8 mouse cellular contexts compared by ENCODE assay signal in genomic region chr1:172357550-172357949, GRCm38 (mm10). TPM values are rescaled to one million over a fixed set of nuclear protein-coding genes. Genes with fewer than 3 reads are reported as not detected.
DNase-seq lines count a peak whose midpoint lies in the region; ATAC-seq and TF ChIP-seq lines count a peak whose summit lies in the region.
"Had no signal": no experiment of that assay in that cellular context is flagged by ENCODE, and none has a peak within 500 bp of the region (broad histone marks: within the 10 kb centered on the region; RNA-seq: fewer than 3 reads in every experiment).

No protein-coding gene starts in this region.

- peak; percentile 94 for TF ChIP-seq CTCF in liver, postnatal 0 days (IDR thresholded peaks at IDR 0.05; ENCODE audit: low read depth)

- H3K9ac ChIP-seq in liver, postnatal 0 days (replicated peaks), result no peak overlapping the region
- H3K9ac ChIP-seq: stomach, embryonic 15.5 days had no signal

- peaks cover 65% of the 10 kb centered on the region for H3K27me3 ChIP-seq in embryonic facial prominence, embryonic 10.5 days (replicated peaks; ENCODE audit: low read depth, poor library complexity, severe bottlenecking)
- peaks cover 32% of the 10 kb centered on the region for H3K27me3 ChIP-seq in hindbrain, embryonic 10.5 days (ENCODE audit: insufficient read depth, poor library complexity, severe bottlenecking)
- H3K27me3 ChIP-seq in liver, postnatal 0 days (ENCODE audit: insufficient read depth, low read length), result no peaks in the 10 kb centered on the region

- 0 out of 2 replicates have a peak, but pooled peaks have one; percentile 63 for ATAC-seq in liver, postnatal 0 days

- no peak overlapping the region for H3K4me2 ChIP-seq in liver, postnatal 0 days (ENCODE audit: low read depth, low read length)
- H3K4me2 ChIP-seq: stomach, embryonic 15.5 days had no signal

- peaks cover 18% of the 10 kb centered on the region for H3K4me1 ChIP-seq in embryonic facial prominence, embryonic 10.5 days
- H3K4me1 ChIP-seq in hindbrain, embryonic 10.5 days (replicated peaks), result peaks cover 55% of the 10 kb centered on the region
- H3K4me1 ChIP-seq in liver, postnatal 0 days (ENCODE audit: insufficient read depth), result no peaks in the 10 kb centered on the region; the same call in 1 of the 2 replicates
- H3K4me1 ChIP-seq: stomach, embryonic 15.5 days had no signal

- TF ChIP-seq EP300 in liver, postnatal 0 days (IDR thresholded peaks at IDR 0.05; ENCODE audit: low read depth), result no peak

- no peak overlapping the region for H3K4me3 ChIP-seq in embryonic facial prominence, embryonic 10.5 days
- H3K4me3 ChIP-seq in hindbrain, embryonic 10.5 days, result no peak overlapping the region
- no peak overlapping the region for H3K4me3 ChIP-seq in liver, postnatal 0 days (ENCODE audit: low read depth, low read length)
- H3K4me3 ChIP-seq: stomach, embryonic 15.5 days had no signal

- 0% methylated on average over 1 of the region's 1 CpGs for WGBS in embryonic facial prominence, embryonic 10.5 days
- WGBS in hindbrain, embryonic 10.5 days, result 6% methylated on average over 1 of the region's 1 CpGs
- 0% methylated on average over 1 of the region's 1 CpGs for whole genome bisulfite sequencing in liver, postnatal 0 days (ENCODE audit: insufficient replicate concordance)

- no peaks in the 10 kb centered on the region for H3K36me3 ChIP-seq in embryonic facial prominence, embryonic 10.5 days (replicated peaks)
- H3K36me3 ChIP-seq in hindbrain, embryonic 10.5 days, result no peaks in the 10 kb centered on the region
- no peaks in the 10 kb centered on the region for H3K36me3 ChIP-seq in liver, postnatal 0 days (replicated peaks; ENCODE audit: insufficient read depth, low read length)
- H3K36me3 ChIP-seq: stomach, embryonic 15.5 days had no signal

- no peaks in the 10 kb centered on the region for H3K9me3 ChIP-seq in embryonic facial prominence, embryonic 10.5 days
- H3K9me3 ChIP-seq in hindbrain, embryonic 10.5 days, result no peaks in the 10 kb centered on the region
- no peaks in the 10 kb centered on the region for H3K9me3 ChIP-seq in liver, postnatal 0 days (ENCODE audit: low read length)
- H3K9me3 ChIP-seq: stomach, embryonic 15.5 days had no signal

- no peak overlapping the region for H3K27ac ChIP-seq in embryonic facial prominence, embryonic 10.5 days (replicated peaks)
- no peak overlapping the region for H3K27ac ChIP-seq in hindbrain, embryonic 10.5 days
- no peak overlapping the region for H3K27ac ChIP-seq in liver, postnatal 0 days (ENCODE audit: low read depth)
- H3K27ac ChIP-seq: stomach, embryonic 15.5 days had no signal

- peak; percentile 35 to 45 for DNase-seq in urinary bladder, adult 18-20 months (ENCODE audit: low spot score in 2 of 2)
- no peak for DNase-seq in urinary bladder, postnatal 10 days (ENCODE audit: low spot score)
- DNase-seq in adrenal gland, postnatal 25 days, result peak; percentile 76
- DNase-seq in embryonic facial prominence, embryonic 10.5 days (ENCODE audit: low spot score), result peak; percentile 62
- peak; percentile 51 for DNase-seq in hindbrain, embryonic 10.5 days (ENCODE audit: low spot score)
- DNase-seq in liver, postnatal 0 days, result peak; percentile 64
- peak; percentile 57 for DNase-seq in ovary, postnatal 36 days (ENCODE audit: low spot score)

RNA-seq across cellular contexts. Expression of gene Kcnj10, which starts 16.5 kb away (rescaled TPM):
- total RNA-seq in adrenal gland, postnatal 25 days (2021), result 0.39 and 0.48 TPM in 2 replicates
- polyA plus RNA-seq in embryonic facial prominence, embryonic 10.5 days (2016; fragmentation: Nextera tagmentation; extraction: Ambion mirVana), result 0.09 and 0.15 TPM in 2 replicates
- 0.31 and 0.77 TPM in 2 replicates for polyA plus RNA-seq in hindbrain, embryonic 10.5 days (2016; fragmentation: Nextera tagmentation; extraction: Ambion mirVana)
- 0.17 and 0.19 TPM in 2 replicates for polyA plus RNA-seq in liver, postnatal 0 days (2015; fragmentation: Nextera tagmentation; extraction: Ambion mirVana)

RNA-seq across cellular contexts. Expression of gene Pigm, which starts 18.8 kb away (rescaled TPM):
- 11.8 and 13.1 TPM in 2 replicates for total RNA-seq in adrenal gland, postnatal 25 days (2021)
- 10.2 and 11.1 TPM in 2 replicates for polyA plus RNA-seq in embryonic facial prominence, embryonic 10.5 days (2016; fragmentation: Nextera tagmentation; extraction: Ambion mirVana)
- 8.7 and 10.5 TPM in 2 replicates for polyA plus RNA-seq in hindbrain, embryonic 10.5 days (2016; fragmentation: Nextera tagmentation; extraction: Ambion mirVana)
- 1.8 TPM in 2 replicates for polyA plus RNA-seq in liver, postnatal 0 days (2015; fragmentation: Nextera tagmentation; extraction: Ambion mirVana)

RNA-seq across cellular contexts. Expression of gene Kcnj9, which starts 28.4 kb away (rescaled TPM):
- total RNA-seq in adrenal gland, postnatal 25 days (2021), result 0.18 TPM in 1 of 2 replicates, not detected in the other
- polyA plus RNA-seq in embryonic facial prominence, embryonic 10.5 days (2016; fragmentation: Nextera tagmentation; extraction: Ambion mirVana), result 0.10 and 0.11 TPM in 2 replicates
- polyA plus RNA-seq in hindbrain, embryonic 10.5 days (2016; fragmentation: Nextera tagmentation; extraction: Ambion mirVana), result 0.11 and 0.71 TPM in 2 replicates
- 0.07 TPM in 2 replicates for polyA plus RNA-seq in liver, postnatal 0 days (2015; fragmentation: Nextera tagmentation; extraction: Ambion mirVana)

RNA-seq across cellular contexts. Expression of gene Atp1a2, which starts 59.7 kb away (rescaled TPM):
- 110 and 122 TPM in 2 replicates for total RNA-seq in adrenal gland, postnatal 25 days (2021)
- 1.2 and 1.4 TPM in 2 replicates for polyA plus RNA-seq in embryonic facial prominence, embryonic 10.5 days (2016; fragmentation: Nextera tagmentation; extraction: Ambion mirVana)
- polyA plus RNA-seq in hindbrain, embryonic 10.5 days (2016; fragmentation: Nextera tagmentation; extraction: Ambion mirVana), result 2.1 and 2.3 TPM in 2 replicates
- 0.29 and 1.4 TPM in 2 replicates for polyA plus RNA-seq in liver, postnatal 0 days (2015; fragmentation: Nextera tagmentation; extraction: Ambion mirVana)
